22 mouse cellular contexts compared by ENCODE assay signal in the genomic region with DNA sequence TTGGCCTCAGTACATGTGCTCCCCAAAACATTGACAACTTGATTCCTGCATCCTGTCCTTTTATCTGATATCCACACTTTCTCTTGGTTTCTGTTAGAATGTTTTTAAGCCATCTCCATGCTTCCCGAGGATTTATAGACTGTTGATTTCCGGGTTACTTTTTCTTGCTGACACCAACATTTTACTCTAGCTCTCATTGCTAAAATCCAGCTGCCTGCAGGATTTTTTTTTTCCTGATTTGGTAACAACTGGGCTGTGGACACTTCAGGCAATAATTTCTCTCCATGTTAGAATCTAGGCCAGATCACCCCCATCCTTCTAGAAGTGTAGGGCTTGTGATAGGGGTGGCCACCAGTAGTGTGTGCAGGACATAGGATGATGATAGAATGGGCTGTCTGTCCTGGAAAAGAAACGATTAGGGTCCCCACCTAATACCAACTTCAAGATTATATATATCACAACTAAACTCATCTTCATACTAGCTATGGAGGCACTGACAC.
"Had no signal": no experiment of that assay in that cellular context is flagged by ENCODE, and none has a peak within 500 bp of the region (broad histone marks: within the 10 kb centered on the region; RNA-seq: fewer than 3 reads in every experiment).

No protein-coding gene starts in this region.

- H3K4me1 ChIP-seq: intestine, embryonic 15.5 days; liver, embryonic 12.5 days; liver, embryonic 15.5 days; midbrain, embryonic 12.5 days; midbrain, embryonic 15.5 days; neural tube, embryonic 12.5 days; neural tube, embryonic 15.5 days had no signal

- H3K27ac ChIP-seq: intestine, embryonic 15.5 days; layer of hippocampus, adult 2 months; limb, embryonic 10.5 days; limb, embryonic 13.5 days; liver, embryonic 12.5 days; liver, embryonic 15.5 days; lung, embryonic 15.5 days; macrophage; midbrain, embryonic 12.5 days; midbrain, embryonic 15.5 days; neural tube, embryonic 12.5 days; neural tube, embryonic 15.5 days; stomach, postnatal 0 days had no signal

- ATAC-seq: intestine, embryonic 15.5 days; liver, embryonic 12.5 days; midbrain, embryonic 15.5 days had no signal

- H3K4me2 ChIP-seq: intestine, embryonic 15.5 days; limb, embryonic 13.5 days; liver, embryonic 12.5 days; liver, embryonic 15.5 days; lung, embryonic 15.5 days; midbrain, embryonic 12.5 days; midbrain, embryonic 15.5 days; neural tube, embryonic 12.5 days; neural tube, embryonic 15.5 days had no signal

- H3K9ac ChIP-seq: intestine, embryonic 15.5 days; limb, embryonic 13.5 days; liver, embryonic 12.5 days; liver, embryonic 15.5 days; lung, embryonic 15.5 days; midbrain, embryonic 12.5 days; midbrain, embryonic 15.5 days; neural tube, embryonic 12.5 days; neural tube, embryonic 15.5 days had no signal

- DNase-seq: kidney, adult 11 months; layer of hippocampus, adult 9-11 months; liver; right cerebral cortex, adult 18-20 months; right cerebral cortex, postnatal 14 days; right cerebral cortex, postnatal 4 days; thymus, adult 2 months; thymus, postnatal 14 days; thymus, postnatal 4 days had no signal

- H3K9me3 ChIP-seq: intestine, embryonic 15.5 days; limb, embryonic 10.5 days; limb, embryonic 13.5 days; liver, embryonic 12.5 days; liver, embryonic 15.5 days; lung, embryonic 15.5 days; midbrain, embryonic 15.5 days; neural tube, embryonic 12.5 days; neural tube, embryonic 15.5 days had no signal

- H3K4me3 ChIP-seq: intestine, embryonic 15.5 days; layer of hippocampus, adult 2 months; limb, embryonic 10.5 days; limb, embryonic 13.5 days; liver, embryonic 12.5 days; liver, embryonic 15.5 days; lung, embryonic 15.5 days; midbrain, embryonic 12.5 days; midbrain, embryonic 15.5 days; neural tube, embryonic 12.5 days; neural tube, embryonic 15.5 days had no signal

- H3K27me3 ChIP-seq: intestine, embryonic 15.5 days; liver, embryonic 12.5 days; liver, embryonic 15.5 days; lung, embryonic 15.5 days; midbrain, embryonic 12.5 days; midbrain, embryonic 15.5 days; neural tube, embryonic 12.5 days; neural tube, embryonic 15.5 days had no signal

- H3K36me3 ChIP-seq: intestine, embryonic 15.5 days; limb, embryonic 10.5 days; limb, embryonic 13.5 days; liver, embryonic 12.5 days; liver, embryonic 15.5 days; lung, embryonic 15.5 days; midbrain, embryonic 12.5 days; midbrain, embryonic 15.5 days; neural tube, embryonic 12.5 days; neural tube, embryonic 15.5 days had no signal
